Mouse (Mus musculus) limb, embryonic 14.5 days (tissue): ENCODE results near the gene Hk3. TPM values are rescaled to one million over a fixed set of nuclear protein-coding genes. Genes with fewer than 3 reads are reported as not detected.

Experiments
- ATAC-seq: fragments of 200-750 bp; cut with Nextera tagmentation; 2 replicates; pipeline ENCODE4 v1.8.0; 2017; ENCODE audit warnings: low read depth, moderate number of reproducible peaks, moderate TSS enrichment; ENCODE audit not compliant: low FRiP score
- DNase-seq: peaks from one replicate; pipeline ENCODE4 v3.0.0-alpha.2; 2015; ENCODE audit warnings: low spot score
- H3K27ac ChIP-seq: fragments of 300-500 bp; sonication (generic); replicated peaks from 2 replicates; pipeline ENCODE4 v1.5.1; 2014; ENCODE audit warnings: low read depth, mild to moderate bottlenecking, low read length, moderate library complexity, mixed read lengths
- H3K27me3 ChIP-seq: fragments of 300-500 bp; sonication (generic); 2 replicates; pipeline ENCODE4 v1.6.1; 2014; ENCODE audit warnings: low read length, mixed read lengths; ENCODE audit not compliant: control insufficient read depth, insufficient read depth
- H3K36me3 ChIP-seq: fragments of 300-500 bp; sonication (generic); 2 replicates; pipeline ENCODE4 v1.6.1; 2014; ENCODE audit warnings: mild to moderate bottlenecking, low read length, moderate library complexity, mixed read lengths; ENCODE audit not compliant: control insufficient read depth, insufficient read depth
- H3K4me1 ChIP-seq: fragments of 300-500 bp; sonication (generic); 2 replicates; pipeline ENCODE4 v1.6.1; 2014; ENCODE audit warnings: antibody characterized with exemption, low read length, mixed read lengths; ENCODE audit not compliant: control insufficient read depth, insufficient read depth
- H3K4me2 ChIP-seq: fragments of 300-500 bp; sonication (generic); replicated peaks from 2 replicates; pipeline ENCODE4 v1.6.1; 2014; ENCODE audit warnings: low read depth, mild to moderate bottlenecking, low read length, moderate library complexity; ENCODE audit not compliant: severe bottlenecking
- H3K4me3 ChIP-seq: fragments of 300-500 bp; sonication (generic); replicated peaks from 2 replicates; pipeline ENCODE4 v1.5.1; 2014; ENCODE audit warnings: low read length
- H3K9ac ChIP-seq: fragments of 300-500 bp; sonication (generic); 2 replicates; pipeline ENCODE4 v1.6.1; 2014; ENCODE audit warnings: mild to moderate bottlenecking, low read depth, low read length, moderate library complexity; ENCODE audit not compliant: severe bottlenecking
- H3K9me3 ChIP-seq: fragments of 300-500 bp; sonication (generic); 2 replicates; pipeline ENCODE4 v1.6.1; 2016; ENCODE audit warnings: low read length; ENCODE audit not compliant: control insufficient read depth
- POLR2A ChIP-seq: fragments of 200-500 bp; IDR thresholded peaks from 2 replicates; pipeline ENCODE4 v1.8.0; 2012; ENCODE audit warnings: inconsistent platforms, mild to moderate bottlenecking, moderate library complexity, borderline replicate concordance; ENCODE audit not compliant: insufficient read depth, insufficient read length; ENCODE audit errors: extremely low read depth
- WGBS: fragments of 180-500 bp; shearing (Covaris S2); extraction: QIAGEN DNeasy Blood & Tissue Kit; methylation state at CpG from one replicate; pipeline ENCODE4 v1.1.7; 2014; 5-methylcytosine and 5-hydroxymethylcytosine counted together
- polyA plus RNA-seq, 2 experiments: library from polyadenylated mRNA; depleted of rRNA in 1 of 2; stranded (reverse) in 1 of 2; unstranded in 1 of 2; fragments of >200 nt; fragmentation: Nextera tagmentation in 1 of 2; extraction: Ambion mirVana in 1 of 2; gene quantifications; 2 replicates each; pipeline versions ENCODE4 v1.2.1 to v1.2.3; 2012 to 2014

Gene Hk3
- polyA plus RNA-seq, 2 experiments, result 1.5 to 1.7 TPM

- 85% methylated on average over 2 of the region's 2 CpGs for WGBS
- no peak for TF ChIP-seq POLR2A
- H3K4me1 ChIP-seq, result no peaks in the 10 kb centered on the region
- no peak overlapping the region for H3K9ac ChIP-seq
- no peak for ATAC-seq
- no peak overlapping the region for H3K4me2 ChIP-seq
- no peak overlapping the region for H3K4me3 ChIP-seq
- no peaks in the 10 kb centered on the region for H3K27me3 ChIP-seq
- no peak overlapping the region for H3K27ac ChIP-seq
- H3K9me3 ChIP-seq, result no peaks in the 10 kb centered on the region
- H3K36me3 ChIP-seq, result peaks cover 12% of the 10 kb centered on the region
- no peak for DNase-seq
These were observed 3.0 kb upstream of the Hk3 start for GRCm38 (mm10) chr13:55024215-55024614.

GRCm38 (mm10) chr13:55022715-55023114 lies 1.5 kb upstream of the Hk3 start:
- no peaks in the 10 kb centered on the region for H3K27me3 ChIP-seq
- WGBS, result 79% methylated on average over 9 of the region's 9 CpGs
- no peaks in the 10 kb centered on the region for H3K9me3 ChIP-seq
- H3K27ac ChIP-seq, result no peak overlapping the region
- TF ChIP-seq POLR2A, result no peak
- DNase-seq, result no peak
- ATAC-seq, result no peak
- H3K4me3 ChIP-seq, result no peak overlapping the region
- no peak overlapping the region for H3K4me2 ChIP-seq
- H3K36me3 ChIP-seq, result peaks cover 2% of the 10 kb centered on the region; the same call in 1 of the 2 replicates
- H3K4me1 ChIP-seq, result no peaks in the 10 kb centered on the region
- H3K9ac ChIP-seq, result no peak overlapping the region

- Histone ChIP-seq H3K9ac (no peak overlapping the region), H3K27ac (no peak overlapping the region), H3K4me3 (no peak overlapping the region), H3K4me2 (no peak overlapping the region), H3K36me3 (no peaks in the 10 kb centered on the region), H3K9me3 (no peaks in the 10 kb centered on the region), H3K4me1 (no peaks in the 10 kb centered on the region), H3K27me3 (no peaks in the 10 kb centered on the region)
- TF ChIP-seq POLR2A, result no peak
- no peak for ATAC-seq
- WGBS, result 65% methylated on average over 4 of the region's 4 CpGs
- no peak for DNase-seq
These were observed 1.1 kb upstream of the Hk3 start for GRCm38 (mm10) chr13:55022256-55022655.

GRCm38 (mm10) chr13:55020051-55020450 lies 1.1 kb downstream of the Hk3 start:
- Histone ChIP-seq H3K27ac (no peak overlapping the region), H3K9me3 (no peaks in the 10 kb centered on the region), H3K4me2 (no peak overlapping the region), H3K4me3 (no peak overlapping the region), H3K4me1 (no peaks in the 10 kb centered on the region), H3K36me3 (no peaks in the 10 kb centered on the region), H3K27me3 (no peaks in the 10 kb centered on the region), H3K9ac (no peak overlapping the region)
- ATAC-seq, result no peak
- WGBS, result 82% methylated on average over 4 of the region's 4 CpGs
- DNase-seq, result no peak
- no peak for TF ChIP-seq POLR2A

- 59% methylated on average over 3 of the region's 3 CpGs for WGBS
- Histone ChIP-seq H3K4me2 (no peak overlapping the region), H3K27ac (no peak overlapping the region), H3K9me3 (no peaks in the 10 kb centered on the region), H3K4me3 (no peak overlapping the region), H3K27me3 (no peaks in the 10 kb centered on the region), H3K9ac (no peak overlapping the region), H3K36me3 (no peaks in the 10 kb centered on the region), H3K4me1 (no peaks in the 10 kb centered on the region)
- TF ChIP-seq POLR2A, result no peak
- ATAC-seq, result no peak
- no peak for DNase-seq
These were observed 2.0 kb downstream of the Hk3 start for GRCm38 (mm10) chr13:55019181-55019580.

GRCm38 (mm10) chr13:55018700-55019099 lies 2.5 kb downstream of the Hk3 start:
- 84% methylated on average over 9 of the region's 9 CpGs for WGBS
- ATAC-seq, result no peak

More at GRCm38 (mm10) chr13:55018700-55019099, 2.5 kb downstream of the Hk3 start:
- Histone ChIP-seq H3K27me3 (no peaks in the 10 kb centered on the region), H3K4me1 (no peaks in the 10 kb centered on the region), H3K36me3 (no peaks in the 10 kb centered on the region), H3K4me3 (no peak overlapping the region), H3K9ac (no peak overlapping the region), H3K4me2 (no peak overlapping the region), H3K9me3 (no peaks in the 10 kb centered on the region), H3K27ac (no peak overlapping the region)
- no peak for TF ChIP-seq POLR2A
- DNase-seq, result no peak
